Mouse (Mus musculus) C2C12 (cell line): ENCODE data around the gene Tbxa2r.

ENCODE experiments used
- CEBPB ChIP-seq: IDR thresholded peaks from one replicate; pipeline ENCODE4 v1.6.1; 2011; ENCODE audit warnings: low read depth, mild to moderate bottlenecking, control low read depth, moderate library complexity
- CTCF ChIP-seq: IDR thresholded peaks from one replicate; pipeline ENCODE4 v1.5.1; 2011; ENCODE audit not compliant: control insufficient read depth, insufficient read depth, insufficient read length
- MAX ChIP-seq: IDR thresholded peaks from one replicate; pipeline ENCODE4 v1.6.1; 2011; ENCODE audit warnings: mild to moderate bottlenecking, control low read depth
- MYOD1 ChIP-seq: IDR thresholded peaks from one replicate; pipeline ENCODE4 v1.6.1; 2011; ENCODE audit warnings: low read depth; ENCODE audit not compliant: control insufficient read depth, insufficient read length
- MYOG ChIP-seq: IDR thresholded peaks from one replicate; pipeline ENCODE4 v1.6.1; 2011; ENCODE audit not compliant: control insufficient read depth, insufficient read length; ENCODE audit errors: extremely low read depth
- USF1 ChIP-seq: IDR thresholded peaks from one replicate; pipeline ENCODE4 v1.6.1; 2011; ENCODE audit warnings: low read depth, mild to moderate bottlenecking, control low read depth, moderate library complexity

- TF ChIP-seq USF1 (no peak), CTCF (no peak), CEBPB (no peak), MAX (no peak), MYOG (no peak), MYOD1 (no peak)
These were observed at the start of gene Tbxa2r for GRCm38 (mm10) chr10:81328386-81328785.
